Mouse (Mus musculus) liver, postnatal 0 days (tissue): Measurements from ENCODE around the gene Cep170b. TPM values are rescaled to one million over a fixed set of nuclear protein-coding genes. Genes with fewer than 3 reads are reported as not detected.
A peak's percentile ranks its signal among the peaks of the same experiment; 100 is the strongest.

ENCODE experiments used
- ATAC-seq: fragments of 200-750 bp; cut with Nextera tagmentation; 2 replicates; pipeline ENCODE4 v1.8.0; 2017; ENCODE audit warnings: mild to moderate bottlenecking, moderate library complexity
- DNase-seq: peaks from one replicate; pipeline ENCODE4 v3.0.0-alpha.2; 2016
- H3K27ac ChIP-seq: fragments of 300-500 bp; sonication (generic); 2 replicates; pipeline ENCODE4 v1.5.1; 2014; ENCODE audit warnings: antibody characterized with exemption, moderate library complexity, mild to moderate bottlenecking, low read depth
- H3K27me3 ChIP-seq: fragments of 300-500 bp; sonication (generic); 2 replicates; pipeline ENCODE4 v1.6.1; 2014; ENCODE audit warnings: low read length, control low read depth, mixed read lengths; ENCODE audit not compliant: insufficient read depth
- H3K36me3 ChIP-seq: fragments of 300-500 bp; sonication (generic); replicated peaks from 2 replicates; pipeline ENCODE4 v1.6.1; 2014; ENCODE audit warnings: mild to moderate bottlenecking, control low read depth, low read length, moderate library complexity, mixed read lengths; ENCODE audit not compliant: insufficient read depth
- H3K4me1 ChIP-seq: fragments of 300-500 bp; sonication (generic); 2 replicates; pipeline ENCODE4 v1.6.1; 2014; ENCODE audit warnings: antibody characterized with exemption, mild to moderate bottlenecking, control low read depth; ENCODE audit not compliant: insufficient read depth
- H3K4me2 ChIP-seq: fragments of 300-500 bp; sonication (generic); 2 replicates; pipeline ENCODE4 v1.6.1; 2014; ENCODE audit warnings: low read depth, mild to moderate bottlenecking, low read length, moderate library complexity, mixed read lengths
- H3K4me3 ChIP-seq: fragments of 300-500 bp; sonication (generic); 2 replicates; pipeline ENCODE4 v1.5.1; 2014; ENCODE audit warnings: low read depth, low read length
- H3K9ac ChIP-seq: fragments of 300-500 bp; sonication (generic); replicated peaks from 2 replicates; pipeline ENCODE4 v1.6.1; 2014; ENCODE audit warnings: mild to moderate bottlenecking, moderate library complexity
- H3K9me3 ChIP-seq: fragments of 300-500 bp; sonication (generic); 2 replicates; pipeline ENCODE4 v1.6.1; 2016; ENCODE audit warnings: mild to moderate bottlenecking, control low read depth, low read length, mixed read lengths
- CTCF ChIP-seq: sonication (generic); IDR thresholded peaks from 2 replicates; pipeline ENCODE4 v1.5.1; 2016; ENCODE audit warnings: antibody characterized with exemption, low read depth
- EP300 ChIP-seq: IDR thresholded peaks from 2 replicates; pipeline ENCODE4 v1.6.1; 2016; ENCODE audit warnings: antibody characterized with exemption, low read depth, mild to moderate bottlenecking
- WGBS: fragments of 180-500 bp; shearing (Covaris S2); extraction: QIAGEN DNeasy Blood & Tissue Kit; methylation state at CpG from one replicate; pipeline ENCODE4 v1.1.7; 2014; ENCODE audit not compliant: insufficient replicate concordance; 5-methylcytosine and 5-hydroxymethylcytosine counted together
- polyA plus RNA-seq: library from polyadenylated mRNA; unstranded; fragments of >200 nt; fragmentation: Nextera tagmentation; extraction: Ambion mirVana; gene quantifications from 2 replicates; pipeline ENCODE4 v1.2.1, GENCODE M21; 2015

The Cep170b gene
- polyA plus RNA-seq, 1 experiment from 2014 or later = 4.0 TPM

DNA sequence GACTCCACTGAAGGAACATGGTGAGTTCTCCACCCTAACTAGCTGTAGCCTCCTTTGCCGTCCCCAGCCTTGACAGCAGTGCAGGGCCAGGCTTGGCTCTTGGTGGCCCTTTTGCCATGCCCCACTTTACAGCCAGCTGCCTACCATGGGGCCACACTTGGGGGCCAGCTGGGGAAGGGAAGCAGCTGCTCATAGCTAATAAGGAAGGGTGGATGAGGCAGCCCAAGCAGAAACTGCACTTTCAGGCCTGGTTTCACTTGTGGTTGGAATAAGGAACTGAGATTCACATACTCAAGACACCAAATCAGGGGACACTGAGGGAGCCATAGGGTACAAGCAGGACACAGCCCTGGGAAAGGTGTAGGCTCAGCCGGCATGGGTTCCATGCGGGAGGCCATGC, 41.8 kb downstream of the Cep170b start:
- ATAC-seq (peak; percentile 57), DNase-seq (peak; percentile 48)
- H3K36me3 ChIP-seq = no peaks in the 10 kb centered on the region
- H3K4me2 ChIP-seq = peak overlapping the region; percentile 59
- H3K4me3 ChIP-seq = peak overlapping the region; percentile 19; the same call in 1 of the 2 replicates
- 70% methylated on average over 3 of the region's 3 CpGs for WGBS
- peak overlapping the region; percentile 82 for H3K27ac ChIP-seq
- no peak overlapping the region for H3K9ac ChIP-seq
- TF ChIP-seq CTCF = no peak
- TF ChIP-seq EP300 = no peak
- H3K27me3 ChIP-seq = no peaks in the 10 kb centered on the region
- no peaks in the 10 kb centered on the region for H3K9me3 ChIP-seq
- H3K4me1 ChIP-seq = peaks cover 14% of the 10 kb centered on the region

DNA sequence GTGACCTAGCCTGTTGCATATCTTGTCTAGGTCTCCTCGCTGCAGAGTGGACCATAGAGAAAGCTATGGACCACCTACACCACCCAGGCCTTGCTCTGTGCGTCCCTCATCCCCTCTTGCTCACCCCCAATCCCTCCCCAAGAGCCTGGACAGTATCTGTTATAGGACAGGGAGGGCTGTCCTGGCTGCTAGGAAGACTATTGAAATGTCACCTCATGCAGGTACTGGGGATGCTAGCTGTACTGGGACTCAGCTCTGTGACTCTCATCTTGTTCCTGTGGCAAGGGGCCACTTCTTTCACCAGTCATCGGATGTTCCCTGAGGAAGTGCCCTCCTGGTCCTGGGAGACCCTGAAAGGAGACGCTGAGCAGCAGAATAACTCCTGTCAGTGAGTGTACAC, 42.9 kb downstream of the Cep170b start:
- no peaks in the 10 kb centered on the region for H3K9me3 ChIP-seq
- no peaks in the 10 kb centered on the region for H3K36me3 ChIP-seq
- no peak for DNase-seq
- no peak overlapping the region for H3K4me3 ChIP-seq
- H3K27ac ChIP-seq = no peak overlapping the region
- no peak for ATAC-seq
- TF ChIP-seq EP300 (no peak), CTCF (no peak)
- WGBS = 71% methylated on average over 4 of the region's 4 CpGs
- H3K4me2 ChIP-seq = no peak overlapping the region
- H3K9ac ChIP-seq = no peak overlapping the region
- peaks cover 14% of the 10 kb centered on the region for H3K4me1 ChIP-seq
- H3K27me3 ChIP-seq = no peaks in the 10 kb centered on the region

DNA sequence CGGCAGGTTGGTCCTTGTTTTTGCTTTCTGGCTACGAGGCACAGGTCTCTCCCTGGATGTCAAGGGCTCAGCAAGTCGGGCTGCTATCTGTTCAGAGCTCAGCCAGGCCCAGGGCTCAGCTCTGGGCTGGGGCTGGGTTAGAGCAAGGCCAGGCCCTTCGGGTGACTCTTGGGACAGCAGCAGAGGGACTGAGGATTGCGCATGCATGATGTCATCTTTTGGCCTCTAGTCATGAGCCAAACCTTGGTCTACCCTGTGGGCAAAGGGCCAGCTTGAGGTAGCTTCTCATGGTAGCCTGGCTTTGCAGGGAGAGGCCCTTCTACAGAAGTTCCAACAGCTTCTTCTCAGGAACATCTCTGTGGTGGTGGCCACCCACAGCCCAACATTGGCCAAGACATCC, 43.9 kb downstream of the Cep170b start:
- ATAC-seq = peak; percentile 71
- peaks cover 14% of the 10 kb centered on the region for H3K4me1 ChIP-seq
- WGBS = 75% methylated on average over 5 of the region's 5 CpGs
- H3K27ac ChIP-seq = no peak overlapping the region
- no peaks in the 10 kb centered on the region for H3K27me3 ChIP-seq
- no peak overlapping the region for H3K9ac ChIP-seq
- no peaks in the 10 kb centered on the region for H3K36me3 ChIP-seq
- TF ChIP-seq EP300 = no peak
- TF ChIP-seq CTCF = no peak
- no peaks in the 10 kb centered on the region for H3K9me3 ChIP-seq
- H3K4me3 ChIP-seq = no peak overlapping the region
- DNase-seq = peak; percentile 45
- no peak overlapping the region for H3K4me2 ChIP-seq

DNA sequence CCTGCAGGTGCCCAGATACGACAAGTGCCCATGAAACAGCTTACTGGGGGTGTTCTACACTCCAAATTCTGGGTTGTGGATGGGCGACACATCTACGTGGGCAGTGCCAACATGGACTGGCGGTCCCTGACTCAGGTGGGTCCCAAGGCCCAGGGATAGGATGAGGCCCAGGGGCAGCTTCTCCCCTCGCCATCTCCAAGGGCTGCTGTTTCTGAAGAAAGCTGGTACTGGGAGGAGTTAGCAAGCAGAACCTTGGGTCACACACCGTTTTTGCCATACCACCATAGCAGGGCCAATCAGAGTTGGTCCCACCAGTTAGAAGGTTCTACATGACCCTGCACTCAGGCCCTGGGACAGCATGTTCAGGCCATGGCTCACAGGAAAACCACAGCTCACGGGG, 44.7 kb downstream of the Cep170b start:
- no peaks in the 10 kb centered on the region for H3K9me3 ChIP-seq

DNA sequence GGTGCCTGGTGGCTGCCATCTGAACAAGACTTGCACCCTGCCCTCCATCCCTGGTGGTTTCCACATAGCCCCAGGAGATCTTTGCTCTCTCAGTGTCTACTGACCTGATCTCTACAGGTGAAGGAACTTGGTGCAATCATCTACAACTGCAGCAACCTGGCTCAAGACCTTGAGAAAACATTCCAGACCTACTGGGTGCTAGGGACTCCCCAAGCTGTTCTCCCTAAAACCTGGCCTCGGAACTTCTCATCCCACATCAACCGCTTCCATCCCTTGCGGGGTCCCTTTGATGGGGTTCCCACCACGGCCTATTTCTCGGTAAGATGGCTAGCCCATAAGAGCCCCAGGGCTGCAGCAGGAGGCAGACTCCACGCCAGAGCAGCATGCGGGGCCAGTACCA, 46.3 kb downstream of the Cep170b start:
- TF ChIP-seq EP300 (no peak), CTCF (no peak)
- ATAC-seq (no peak), DNase-seq (no peak)
- Histone ChIP-seq H3K4me2 (no peak overlapping the region), H3K4me3 (no peak overlapping the region), H3K27ac (no peak overlapping the region), H3K27me3 (no peaks in the 10 kb centered on the region), H3K36me3 (no peaks in the 10 kb centered on the region), H3K9me3 (no peaks in the 10 kb centered on the region), H3K4me1 (peaks cover 4% of the 10 kb centered on the region; the same call in 1 of the 2 replicates), H3K9ac (no peak overlapping the region)
- WGBS = 80% methylated on average over 7 of the region's 7 CpGs

More for the DNA sequence above, 44.7 kb downstream of the Cep170b start:
- no peak overlapping the region for H3K4me3 ChIP-seq
- 66% methylated on average over 7 of the region's 7 CpGs for WGBS
- ATAC-seq = no peak
- no peak overlapping the region for H3K4me2 ChIP-seq
- H3K27ac ChIP-seq = no peak overlapping the region
- no peak for TF ChIP-seq EP300
- TF ChIP-seq CTCF = no peak
- no peaks in the 10 kb centered on the region for H3K27me3 ChIP-seq
- no peak for DNase-seq
- H3K36me3 ChIP-seq = no peaks in the 10 kb centered on the region
- H3K4me1 ChIP-seq = peaks cover 14% of the 10 kb centered on the region
- H3K9ac ChIP-seq = no peak overlapping the region

DNA sequence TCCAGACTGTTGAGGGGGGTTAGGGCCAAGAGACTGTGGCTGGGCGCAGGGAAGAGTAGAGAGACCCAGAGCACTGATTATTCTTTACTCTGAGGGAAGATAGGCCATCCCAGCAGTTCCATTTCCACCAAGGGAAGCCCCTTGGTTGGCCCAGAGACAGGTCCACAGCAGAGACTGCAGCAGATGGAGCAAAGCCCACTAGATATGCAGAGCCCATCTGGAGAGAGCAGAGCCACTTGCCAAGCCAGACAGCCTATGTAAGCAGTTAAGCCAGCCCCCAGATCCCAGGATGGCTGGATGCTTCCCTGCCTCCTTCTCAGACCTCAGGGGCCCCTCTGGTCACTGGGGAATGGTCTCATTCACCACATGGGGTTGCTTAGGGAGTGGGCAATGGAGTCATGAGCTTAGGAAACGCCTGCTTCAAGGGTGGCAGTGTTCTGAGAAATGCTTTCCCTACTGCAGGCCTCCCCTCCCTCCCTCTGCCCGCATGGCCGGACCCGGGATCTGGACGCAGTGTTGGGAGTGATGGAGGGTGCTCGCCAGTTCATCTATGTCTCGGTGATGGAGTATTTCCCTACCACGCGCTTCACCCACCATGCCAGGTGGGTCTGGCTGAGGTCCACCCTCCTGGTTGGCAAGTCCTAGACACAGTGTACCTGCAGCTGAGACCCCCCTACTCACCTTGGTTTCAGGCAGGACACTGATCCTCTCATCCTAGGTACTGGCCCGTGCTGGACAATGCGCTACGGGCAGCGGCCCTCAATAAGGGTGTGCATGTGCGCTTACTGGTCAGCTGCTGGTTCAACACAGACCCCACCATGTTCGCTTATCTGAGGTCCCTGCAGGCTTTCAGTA, 47.0 kb downstream of the Cep170b start:
- no peak for TF ChIP-seq CTCF
- TF ChIP-seq EP300 = no peak
- H3K4me1 ChIP-seq = peaks cover 4% of the 10 kb centered on the region; the same call in 1 of the 2 replicates
- H3K36me3 ChIP-seq = no peaks in the 10 kb centered on the region
- no peaks in the 10 kb centered on the region for H3K27me3 ChIP-seq
- DNase-seq = no peak
- no peak overlapping the region for H3K4me2 ChIP-seq
- WGBS = 88% methylated on average over 16 of the region's 16 CpGs
- no peak for ATAC-seq
- H3K9me3 ChIP-seq = no peaks in the 10 kb centered on the region
- H3K9ac ChIP-seq = no peak overlapping the region
- no peak overlapping the region for H3K4me3 ChIP-seq
- no peak overlapping the region for H3K27ac ChIP-seq
